Mouse (Mus musculus) embryonic fibroblast, embryonic 13.5 days (primary cell): Measurements from ENCODE around the gene Bcat1.

ENCODE experiments used
- CTCF ChIP-seq: IDR thresholded peaks from 2 replicates; pipeline ENCODE4 v1.5.1; 2011; ENCODE audit warnings: mild to moderate bottlenecking, control low read depth, low read length, moderate library complexity, borderline replicate concordance; ENCODE audit not compliant: insufficient read depth
- POLR2A ChIP-seq: IDR thresholded peaks from 2 replicates; pipeline ENCODE4 v1.6.1; 2011; ENCODE audit warnings: low read depth, mild to moderate bottlenecking, control low read depth, low read length, moderate library complexity

- TF ChIP-seq CTCF: no peak
- TF ChIP-seq POLR2A: no peak
These were observed 18.4 kb upstream of the Bcat1 start for GRCm38 (mm10) chr6:145094431-145094830.
